Mouse (Mus musculus): ENCODE data around the gene Cts8. TPM values are rescaled to one million over a fixed set of nuclear protein-coding genes. Genes with fewer than 3 reads are reported as not detected.

Cts8 gene
- polyA plus RNA-seq (2015; fragmentation: Nextera tagmentation; extraction: Ambion mirVana): not detected in 2 replicates

GRCm38 (mm10) chr13:61255258-61255657, at the start of gene Cts8:
Gene Cts8 (minus strand): TSS chr13:61255358.
- Histone ChIP-seq H3K9ac (no peak within 1 kb of the TSS), H3K36me3 (no peaks in the 10 kb centered on the region), H3K4me3 (no peak within 1 kb of the TSS), H3K4me1 (no peaks in the 10 kb centered on the region), H3K9me3 (no peaks in the 10 kb centered on the region), H3K4me2 (no peak within 1 kb of the TSS), H3K27ac (no peak within 1 kb of the TSS), H3K27me3 (no peaks in the 10 kb centered on the region)
- WGBS: 84% methylated on average over 2 of the region's 2 CpGs
- no peak for ATAC-seq (ENCODE audit: insufficient number of reproducible peaks, low FRiP score, low TSS enrichment, low read depth)

GRCm38 (mm10) chr13:61288739-61289138, 33.6 kb upstream of the Cts8 start, which contains the start of gene Gm49398:
Gene Gm49398 (minus strand): TSS chr13:61288839.
- Histone ChIP-seq H3K9me3 (peaks cover 4% of the 10 kb centered on the region; the same call in 1 of the 2 replicates), H3K27ac (no peak within 1 kb of the TSS), H3K4me1 (no peaks in the 10 kb centered on the region), H3K4me3 (no peak within 1 kb of the TSS), H3K9ac (no peak within 1 kb of the TSS), H3K27me3 (no peaks in the 10 kb centered on the region), H3K4me2 (no peak within 1 kb of the TSS), H3K36me3 (no peaks in the 10 kb centered on the region)
- ATAC-seq (ENCODE audit: insufficient number of reproducible peaks, low FRiP score, low TSS enrichment, low read depth): no peak
- 80% methylated on average over 2 of the region's 2 CpGs for WGBS

- 55% methylated on average over 13 of the region's 13 CpGs for WGBS
- Histone ChIP-seq H3K27ac (no peak overlapping the region), H3K9me3 (no peaks in the 10 kb centered on the region), H3K9ac (no peak overlapping the region), H3K27me3 (no peaks in the 10 kb centered on the region), H3K36me3 (no peaks in the 10 kb centered on the region), H3K4me3 (no peak overlapping the region), H3K4me1 (no peaks in the 10 kb centered on the region), H3K4me2 (no peak overlapping the region)
- no peak for ATAC-seq (ENCODE audit: insufficient number of reproducible peaks, low FRiP score, low TSS enrichment, low read depth)
Measured at GRCm38 (mm10) chr13:61241076-61241947, 13.8 kb downstream of the Cts8 start.

GRCm38 (mm10) chr13:61203310-61203709, 51.8 kb downstream of the Cts8 start, which contains the start of gene Cts6:
Gene Cts6 (minus strand): TSS chr13:61203410.
- H3K9ac ChIP-seq: no peak within 1 kb of the TSS
- H3K27ac ChIP-seq: no peak within 1 kb of the TSS
- no peaks in the 10 kb centered on the region for H3K27me3 ChIP-seq
- no peaks in the 10 kb centered on the region; the same call in 1 of the 2 replicates for H3K9me3 ChIP-seq
- WGBS: 87% methylated on average over 3 of the region's 3 CpGs
- H3K36me3 ChIP-seq: no peaks in the 10 kb centered on the region
- no peak within 1 kb of the TSS for H3K4me2 ChIP-seq
- H3K4me1 ChIP-seq: no peaks in the 10 kb centered on the region
- no peak within 1 kb of the TSS for H3K4me3 ChIP-seq
- no peak for ATAC-seq (ENCODE audit: insufficient number of reproducible peaks, low FRiP score, low TSS enrichment, low read depth)

Other genes with a start within 250 kb of the Cts8 start
- gene Ctsj, start 249.4 kb downstream of the Cts8 start, polyA plus RNA-seq (2015; fragmentation: Nextera tagmentation; extraction: Ambion mirVana): not detected in 2 replicates
- gene Ctsq, start 214.7 kb downstream of the Cts8 start, polyA plus RNA-seq (2015; fragmentation: Nextera tagmentation; extraction: Ambion mirVana): not detected in 2 replicates
- not detected in 2 replicates for gene Ctsr, start 91.1 kb downstream of the Cts8 start, polyA plus RNA-seq (2015; fragmentation: Nextera tagmentation; extraction: Ambion mirVana)
- not detected in 2 replicates for gene Cts6, start 51.9 kb downstream of the Cts8 start, polyA plus RNA-seq (2015; fragmentation: Nextera tagmentation; extraction: Ambion mirVana)
- not detected in 2 replicates for gene Gm49398, start 33.5 kb upstream of the Cts8 start, polyA plus RNA-seq (2015; fragmentation: Nextera tagmentation; extraction: Ambion mirVana)
- not detected in 2 replicates for gene Cts7, start 102.8 kb upstream of the Cts8 start, polyA plus RNA-seq (2015; fragmentation: Nextera tagmentation; extraction: Ambion mirVana)